Mouse (Mus musculus): ENCODE results near the gene Ism1. TPM values are rescaled to one million over a fixed set of nuclear protein-coding genes. Genes with fewer than 3 reads are reported as not detected.

The Ism1 gene
- total RNA-seq, 1 experiment from 2014 or later: not detected

- ATAC-seq (replicated peaks; ENCODE audit: low read depth, poor library complexity, severe bottlenecking): no peak
Measured at GRCm38 (mm10) chr2:139792345-139793120, 114.6 kb downstream of the Ism1 start.

- ATAC-seq (replicated peaks; ENCODE audit: low read depth, poor library complexity, severe bottlenecking): no peak
Measured at GRCm38 (mm10) chr2:139804041-139804440, 126.1 kb downstream of the Ism1 start.

- no peak for ATAC-seq (replicated peaks; ENCODE audit: low read depth, poor library complexity, severe bottlenecking)
Measured at GRCm38 (mm10) chr2:139807887-139808286, 129.9 kb downstream of the Ism1 start.

Other genes starting within 250 kb of the Ism1 start
- gene Sptlc3, start 184.3 kb upstream of the Ism1 start, total RNA-seq (2017): not detected in 2 replicates